Mouse (Mus musculus) ES-Bruce4 (cell line): ENCODE data around the gene Mpped1.

ENCODE experiments used
- CTCF ChIP-seq: IDR thresholded peaks from one replicate; pipeline ENCODE4 v1.8.1; 2011; ENCODE audit warnings: low read depth, low read length
- POLR2A ChIP-seq: IDR thresholded peaks from one replicate; pipeline ENCODE4 v1.8.1; 2011; ENCODE audit warnings: low read length; ENCODE audit not compliant: insufficient read depth

DNA sequence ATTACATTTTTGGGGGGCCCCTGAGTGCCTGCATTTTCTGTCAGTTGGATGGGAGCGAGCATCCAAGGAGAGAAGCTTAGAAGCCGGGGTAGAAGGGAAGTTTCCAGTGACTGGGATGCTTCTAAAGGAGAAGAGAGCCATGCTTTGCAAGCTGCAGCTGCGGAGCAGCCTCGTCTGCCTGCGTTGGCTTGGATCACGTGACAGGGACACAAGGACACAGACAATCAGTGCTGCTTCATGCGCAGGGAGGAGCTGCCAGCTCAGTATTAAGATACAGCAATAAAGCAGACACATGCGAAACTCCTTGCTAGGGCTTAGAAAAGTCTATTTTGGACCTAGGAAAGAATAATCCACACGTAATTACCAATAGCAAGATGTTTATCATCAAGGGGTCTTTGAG, 118.0 kb downstream of the Mpped1 start:
- TF ChIP-seq CTCF = no peak
- no peak for TF ChIP-seq POLR2A
